Mouse (Mus musculus) CH12.LX (cell line): Measurements from ENCODE around the gene Snx21.

ENCODE experiments used
- IRF4 ChIP-seq: IDR thresholded peaks from 2 replicates; pipeline ENCODE4 v1.6.1; 2014; ENCODE audit warnings: low read depth, mild to moderate bottlenecking, inconsistent platforms, low read length, improper control_type of control experiment
- ZKSCAN1 ChIP-seq: IDR thresholded peaks from 2 replicates; pipeline ENCODE4 v1.6.1; 2012; ENCODE audit warnings: low read depth, inconsistent platforms, low read length, improper control_type of control experiment, borderline replicate concordance
- ZMIZ1 ChIP-seq: IDR thresholded peaks from 2 replicates; pipeline ENCODE4 v1.6.1; 2012; ENCODE audit warnings: low read depth, mild to moderate bottlenecking, inconsistent platforms, low read length, improper control_type of control experiment

GRCm38 (mm10) chr2:164800252-164801004, 14.8 kb downstream of the Snx21 start:
- TF ChIP-seq ZKSCAN1, result no peak
- no peak for TF ChIP-seq ZMIZ1
- TF ChIP-seq IRF4, result no peak
